Mouse (Mus musculus): ENCODE measurements around the gene Tarbp2. TPM values are rescaled to one million over a fixed set of nuclear protein-coding genes. Genes with fewer than 3 reads are reported as not detected.

The Tarbp2 gene
- polyA plus RNA-seq, 1 experiment from 2014 or later = 105 TPM

DNA sequence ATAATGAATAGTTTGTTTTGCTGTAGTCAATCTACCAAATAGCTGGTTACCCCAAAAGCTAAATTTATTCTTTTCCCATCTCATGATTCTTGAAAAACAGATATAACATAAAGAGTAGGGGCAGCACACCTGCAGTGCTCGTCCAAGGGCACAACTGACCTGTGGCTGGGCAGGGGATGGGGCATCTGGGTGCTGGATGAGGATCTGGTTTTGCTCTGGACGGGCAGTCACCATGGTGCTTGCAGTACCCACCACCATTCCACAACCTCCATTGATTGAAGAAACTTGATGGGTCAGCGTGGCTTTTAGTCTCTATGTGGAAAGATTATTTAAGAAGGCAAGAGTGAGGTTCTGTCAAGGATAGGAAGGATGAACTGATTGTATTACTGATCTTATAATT lies 28.3 kb downstream of the Tarbp2 start:
- H3K27me3 ChIP-seq (ENCODE audit: control insufficient read depth, insufficient read depth, low read length) = no peaks in the 10 kb centered on the region

DNA sequence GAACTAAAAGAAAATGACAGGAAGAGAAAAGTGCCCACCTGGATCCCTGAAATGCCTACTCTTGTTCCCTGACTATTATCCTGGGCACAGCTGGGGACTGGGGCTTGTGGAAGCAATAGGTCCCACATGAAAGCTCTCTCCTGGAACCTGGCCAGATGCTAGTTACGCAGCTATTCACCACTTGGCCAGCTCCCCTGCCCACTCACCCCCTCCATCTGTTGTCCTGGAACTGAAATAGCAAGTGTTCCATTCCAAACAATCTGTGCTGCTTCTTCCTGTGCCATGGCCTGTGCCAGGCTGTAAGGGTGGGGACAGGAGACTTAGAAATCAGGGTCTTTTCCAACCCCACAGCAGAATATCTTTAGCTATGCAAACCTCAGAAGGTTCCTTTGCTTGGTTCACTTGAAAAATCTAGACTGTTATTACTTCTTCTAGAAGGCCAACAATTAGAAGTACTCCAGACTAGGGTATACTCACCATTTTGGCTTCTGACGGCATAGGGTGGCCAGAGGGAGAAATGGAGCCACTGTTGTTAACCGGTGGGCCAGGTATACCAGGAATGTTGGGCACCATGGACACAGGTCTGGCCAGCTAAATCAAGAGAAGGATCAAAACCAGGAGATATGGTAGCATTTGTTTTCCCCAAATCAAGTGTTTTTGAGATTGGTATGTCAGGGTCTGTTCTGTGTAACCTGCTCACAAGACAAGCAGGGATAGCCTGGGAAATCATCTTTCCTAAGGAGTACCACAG lies 28.9 kb downstream of the Tarbp2 start:
- Histone ChIP-seq H3K27me3 (ENCODE audit: control insufficient read depth, insufficient read depth, low read length) (no peaks in the 10 kb centered on the region), H3K4me3 (ENCODE audit: low read depth, low read length) (no peak overlapping the region), H3K9ac (ENCODE audit: low read length) (no peak overlapping the region), H3K36me3 (ENCODE audit: control insufficient read depth, insufficient read depth, low read length) (peaks cover 3% of the 10 kb centered on the region; the same call in 1 of the 2 replicates), H3K4me1 (ENCODE audit: control insufficient read depth, insufficient read depth, low read length) (no peaks in the 10 kb centered on the region), H3K4me2 (ENCODE audit: low read depth) (no peak overlapping the region), H3K27ac (ENCODE audit: low read depth, low read length) (no peak overlapping the region), H3K9me3 (ENCODE audit: control insufficient read depth, low read length) (no peaks in the 10 kb centered on the region)
- WGBS = 89% methylated on average over 3 of the region's 3 CpGs
- DNase-seq (ENCODE audit: low spot score) (no peak), ATAC-seq (ENCODE audit: insufficient read depth, low FRiP score, low TSS enrichment) (no peak)

More for the DNA sequence above, 28.3 kb downstream of the Tarbp2 start:
- peaks cover 3% of the 10 kb centered on the region; the same call in 1 of the 2 replicates for H3K36me3 ChIP-seq (ENCODE audit: control insufficient read depth, insufficient read depth, low read length)
- H3K4me1 ChIP-seq (ENCODE audit: control insufficient read depth, insufficient read depth, low read length) = no peaks in the 10 kb centered on the region
- 90% methylated on average over 3 of the region's 3 CpGs for WGBS
- DNase-seq (ENCODE audit: low spot score) (no peak), ATAC-seq (ENCODE audit: insufficient read depth, low FRiP score, low TSS enrichment) (no peak)
- H3K27ac ChIP-seq (ENCODE audit: low read depth, low read length) = no peak overlapping the region
- no peak overlapping the region for H3K9ac ChIP-seq (ENCODE audit: low read length)
- H3K4me3 ChIP-seq (ENCODE audit: low read depth, low read length) = no peak overlapping the region
- H3K4me2 ChIP-seq (ENCODE audit: low read depth) = no peak overlapping the region
- no peaks in the 10 kb centered on the region for H3K9me3 ChIP-seq (ENCODE audit: control insufficient read depth, low read length)

DNA sequence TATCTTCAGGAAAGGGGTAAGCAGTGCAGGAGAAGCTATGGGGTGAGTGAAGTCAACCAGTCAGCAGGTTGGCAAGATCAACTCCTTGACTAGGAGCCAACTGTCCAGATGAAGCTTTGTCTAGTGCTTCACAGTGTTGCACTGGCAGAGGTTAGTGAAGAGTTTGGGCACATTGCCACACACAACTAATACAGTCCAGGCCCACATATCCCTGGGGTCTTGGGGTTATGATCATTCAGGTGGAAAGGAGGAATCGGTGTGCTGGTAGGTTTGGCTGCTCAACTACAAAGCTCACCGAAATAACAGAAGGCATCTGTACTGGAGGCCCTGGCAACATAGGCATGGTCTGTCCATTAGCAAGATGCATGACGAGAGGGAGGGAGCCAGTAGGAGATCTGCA lies 29.5 kb downstream of the Tarbp2 start:
- Histone ChIP-seq H3K27me3 (ENCODE audit: control insufficient read depth, insufficient read depth, low read length) (no peaks in the 10 kb centered on the region), H3K9ac (ENCODE audit: low read length) (no peak overlapping the region), H3K4me3 (ENCODE audit: low read depth, low read length) (no peak overlapping the region), H3K9me3 (ENCODE audit: control insufficient read depth, low read length) (no peaks in the 10 kb centered on the region), H3K4me2 (ENCODE audit: low read depth) (no peak overlapping the region), H3K36me3 (ENCODE audit: control insufficient read depth, insufficient read depth, low read length) (peaks cover 3% of the 10 kb centered on the region; the same call in 1 of the 2 replicates), H3K27ac (ENCODE audit: low read depth, low read length) (no peak overlapping the region), H3K4me1 (ENCODE audit: control insufficient read depth, insufficient read depth, low read length) (no peaks in the 10 kb centered on the region)
- ATAC-seq (ENCODE audit: insufficient read depth, low FRiP score, low TSS enrichment) (no peak), DNase-seq (ENCODE audit: low spot score) (no peak)
- WGBS = 91% methylated on average over 3 of the region's 3 CpGs

DNA sequence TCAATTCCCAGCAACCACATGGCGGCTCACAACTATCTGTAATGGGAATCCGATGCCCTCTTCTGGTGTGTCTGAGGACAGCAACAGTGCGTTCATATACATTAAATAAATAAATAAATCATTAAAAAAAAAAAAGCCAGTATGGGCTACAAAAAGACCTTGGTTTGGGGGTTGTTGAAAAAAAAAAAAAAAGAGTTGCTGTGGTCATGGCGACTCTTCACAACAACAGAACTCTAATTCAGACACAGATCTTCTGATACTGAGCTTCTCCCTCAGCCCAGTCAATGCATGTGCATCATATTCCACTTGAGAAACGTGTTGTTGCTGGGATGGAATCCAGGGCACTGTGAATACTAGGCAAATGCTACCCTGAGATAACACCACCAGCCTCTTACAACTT lies 34.6 kb downstream of the Tarbp2 start:
- no peak overlapping the region for H3K4me2 ChIP-seq (ENCODE audit: low read depth)
- H3K9ac ChIP-seq (ENCODE audit: low read length) = no peak overlapping the region
- H3K9me3 ChIP-seq (ENCODE audit: control insufficient read depth, low read length) = no peaks in the 10 kb centered on the region
- ATAC-seq (ENCODE audit: insufficient read depth, low FRiP score, low TSS enrichment) = no peak
- no peak for DNase-seq (ENCODE audit: low spot score)
- H3K27ac ChIP-seq (ENCODE audit: low read depth, low read length) = no peak overlapping the region
- no peaks in the 10 kb centered on the region for H3K27me3 ChIP-seq (ENCODE audit: control insufficient read depth, insufficient read depth, low read length)
- no peaks in the 10 kb centered on the region for H3K4me1 ChIP-seq (ENCODE audit: control insufficient read depth, insufficient read depth, low read length)
- WGBS = 95% methylated on average over 5 of the region's 5 CpGs
- no peak overlapping the region for H3K4me3 ChIP-seq (ENCODE audit: low read depth, low read length)
- H3K36me3 ChIP-seq (ENCODE audit: control insufficient read depth, insufficient read depth, low read length) = peaks cover 7% of the 10 kb centered on the region; the same call in 1 of the 2 replicates

DNA sequence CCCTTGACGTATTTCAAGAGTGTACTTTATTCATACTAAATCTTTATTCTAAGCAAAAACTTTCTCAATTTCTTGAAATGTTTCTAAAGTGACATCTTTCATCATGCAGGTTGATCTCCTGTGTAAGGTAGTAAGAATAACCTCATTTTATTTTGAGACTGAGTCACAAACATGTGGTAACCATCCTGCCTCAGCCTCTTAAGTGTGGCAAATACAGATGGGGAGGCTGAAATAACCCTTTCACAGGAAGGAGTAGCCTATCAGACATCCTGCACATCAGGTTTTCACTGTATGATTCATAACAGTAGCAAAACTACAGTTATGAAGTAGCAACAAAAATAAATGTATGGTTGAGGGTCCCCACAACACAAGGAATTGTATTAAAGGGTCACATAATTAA lies 37.6 kb downstream of the Tarbp2 start:
- Histone ChIP-seq H3K27me3 (ENCODE audit: control insufficient read depth, insufficient read depth, low read length) (no peaks in the 10 kb centered on the region), H3K36me3 (ENCODE audit: control insufficient read depth, insufficient read depth, low read length) (peaks cover 7% of the 10 kb centered on the region; the same call in 1 of the 2 replicates), H3K4me2 (ENCODE audit: low read depth) (no peak overlapping the region), H3K4me3 (ENCODE audit: low read depth, low read length) (no peak overlapping the region), H3K4me1 (ENCODE audit: control insufficient read depth, insufficient read depth, low read length) (no peaks in the 10 kb centered on the region), H3K27ac (ENCODE audit: low read depth, low read length) (no peak overlapping the region), H3K9ac (ENCODE audit: low read length) (no peak overlapping the region), H3K9me3 (ENCODE audit: control insufficient read depth, low read length) (no peaks in the 10 kb centered on the region)
- DNase-seq (ENCODE audit: low spot score) = no peak
- ATAC-seq (ENCODE audit: insufficient read depth, low FRiP score, low TSS enrichment) = no peak
- 96% methylated on average over 1 of the region's 1 CpGs for WGBS

DNA sequence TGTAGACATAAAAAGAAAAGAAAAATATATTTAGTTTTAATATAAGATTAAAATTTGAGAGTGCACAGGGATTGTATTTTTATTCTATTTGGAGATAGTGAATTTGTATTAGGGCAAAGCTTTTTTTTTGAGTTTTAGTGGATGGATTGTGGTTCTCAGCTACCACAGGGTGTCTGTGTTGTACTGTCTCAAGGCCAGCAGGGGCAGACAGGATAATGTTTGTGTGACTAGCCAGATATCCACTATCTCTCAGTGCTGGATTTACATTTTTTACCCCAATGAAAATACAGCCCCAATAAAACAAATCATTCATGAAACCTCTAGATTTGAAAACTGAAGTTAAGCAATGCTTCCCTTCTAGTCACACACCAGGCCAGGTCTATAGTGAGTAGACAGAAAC lies 39.6 kb downstream of the Tarbp2 start:
- H3K4me1 ChIP-seq (ENCODE audit: control insufficient read depth, insufficient read depth, low read length) = no peaks in the 10 kb centered on the region
- no peak overlapping the region for H3K4me2 ChIP-seq (ENCODE audit: low read depth)
- no peak overlapping the region for H3K27ac ChIP-seq (ENCODE audit: low read depth, low read length)
- no peak for ATAC-seq (ENCODE audit: insufficient read depth, low FRiP score, low TSS enrichment)
- no peaks in the 10 kb centered on the region for H3K9me3 ChIP-seq (ENCODE audit: control insufficient read depth, low read length)
- peaks cover 7% of the 10 kb centered on the region; the same call in 1 of the 2 replicates for H3K36me3 ChIP-seq (ENCODE audit: control insufficient read depth, insufficient read depth, low read length)
- no peak overlapping the region for H3K9ac ChIP-seq (ENCODE audit: low read length)
- no peak for DNase-seq (ENCODE audit: low spot score)
- no peaks in the 10 kb centered on the region for H3K27me3 ChIP-seq (ENCODE audit: control insufficient read depth, insufficient read depth, low read length)
- H3K4me3 ChIP-seq (ENCODE audit: low read depth, low read length) = no peak overlapping the region

DNA sequence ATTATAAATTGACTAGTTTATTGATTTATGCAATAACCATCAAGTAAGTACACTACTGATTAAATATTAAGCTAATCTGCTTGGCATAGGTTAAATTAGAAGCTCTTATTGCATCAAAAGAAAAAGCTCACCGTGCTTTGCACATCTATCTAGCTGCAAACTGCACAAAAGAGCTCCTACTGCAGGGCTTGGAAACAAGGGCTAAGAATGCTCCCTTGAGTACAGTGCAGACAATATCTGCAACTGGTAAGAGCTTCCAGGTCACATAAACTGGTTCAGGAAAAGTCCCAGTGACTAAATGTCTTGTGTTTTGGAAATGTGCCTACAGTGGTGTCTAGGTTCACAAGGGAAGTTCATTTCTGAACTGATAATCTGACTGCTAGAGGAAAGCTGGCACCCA lies 44.5 kb downstream of the Tarbp2 start:
- Histone ChIP-seq H3K36me3 (ENCODE audit: control insufficient read depth, insufficient read depth, low read length) (no peaks in the 10 kb centered on the region; the same call in 1 of the 2 replicates), H3K4me1 (ENCODE audit: control insufficient read depth, insufficient read depth, low read length) (no peaks in the 10 kb centered on the region), H3K4me2 (ENCODE audit: low read depth) (no peak overlapping the region), H3K9ac (ENCODE audit: low read length) (no peak overlapping the region), H3K4me3 (ENCODE audit: low read depth, low read length) (no peak overlapping the region), H3K27me3 (ENCODE audit: control insufficient read depth, insufficient read depth, low read length) (no peaks in the 10 kb centered on the region), H3K27ac (ENCODE audit: low read depth, low read length) (no peak overlapping the region), H3K9me3 (ENCODE audit: control insufficient read depth, low read length) (no peaks in the 10 kb centered on the region)
- WGBS = 96% methylated on average over 1 of the region's 1 CpGs
- no peak for DNase-seq (ENCODE audit: low spot score)
- no peak for ATAC-seq (ENCODE audit: insufficient read depth, low FRiP score, low TSS enrichment)

DNA sequence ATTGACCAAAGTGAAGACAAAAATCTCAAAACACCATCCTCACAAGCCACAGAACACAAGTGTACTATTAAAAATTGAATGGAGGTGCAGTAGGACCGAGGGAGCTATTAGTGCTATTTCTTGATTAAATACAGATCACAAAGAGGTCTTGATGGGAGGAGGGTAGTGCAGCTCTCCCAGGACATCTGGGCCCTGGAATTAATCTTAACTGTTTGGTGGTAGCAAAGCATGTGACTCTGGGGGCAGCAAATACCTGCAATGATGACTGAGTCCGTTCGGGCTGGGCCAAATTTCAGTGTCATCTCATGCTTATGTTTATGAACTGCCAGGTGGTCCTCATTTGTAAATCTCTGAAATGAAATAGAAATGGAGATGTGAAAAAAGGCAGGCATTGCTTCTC lies 45.1 kb downstream of the Tarbp2 start:
- H3K27ac ChIP-seq (ENCODE audit: low read depth, low read length) = no peak overlapping the region
- no peaks in the 10 kb centered on the region for H3K27me3 ChIP-seq (ENCODE audit: control insufficient read depth, insufficient read depth, low read length)
- no peaks in the 10 kb centered on the region for H3K9me3 ChIP-seq (ENCODE audit: control insufficient read depth, low read length)
- H3K36me3 ChIP-seq (ENCODE audit: control insufficient read depth, insufficient read depth, low read length) = no peaks in the 10 kb centered on the region; the same call in 1 of the 2 replicates
- no peak overlapping the region for H3K4me3 ChIP-seq (ENCODE audit: low read depth, low read length)
- H3K4me2 ChIP-seq (ENCODE audit: low read depth) = no peak overlapping the region
- no peak for ATAC-seq (ENCODE audit: insufficient read depth, low FRiP score, low TSS enrichment)
- no peaks in the 10 kb centered on the region for H3K4me1 ChIP-seq (ENCODE audit: control insufficient read depth, insufficient read depth, low read length)
- H3K9ac ChIP-seq (ENCODE audit: low read length) = no peak overlapping the region
- WGBS = 83% methylated on average over 3 of the region's 3 CpGs
- DNase-seq (ENCODE audit: low spot score) = no peak

DNA sequence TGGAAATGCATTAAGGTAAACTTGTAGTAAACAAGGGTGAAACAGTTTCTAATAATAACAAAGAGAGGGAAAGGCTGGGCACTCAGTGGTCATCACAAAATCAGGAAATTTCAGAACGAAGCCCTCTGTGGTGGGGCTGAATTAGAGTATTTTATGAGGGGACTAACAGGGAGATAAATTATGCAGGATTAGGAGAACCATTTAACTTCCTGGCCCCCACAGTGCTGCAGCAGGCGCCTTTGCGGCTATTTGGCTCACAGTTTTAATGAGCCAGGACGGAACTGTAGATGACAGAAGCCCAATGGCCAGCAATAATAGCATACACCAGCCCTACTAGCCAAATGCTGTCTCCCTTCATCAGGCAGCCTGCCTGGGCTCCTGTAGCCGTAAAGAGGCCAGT lies 45.7 kb downstream of the Tarbp2 start:
- WGBS = 82% methylated on average over 5 of the region's 5 CpGs
- H3K9me3 ChIP-seq (ENCODE audit: control insufficient read depth, low read length) = no peaks in the 10 kb centered on the region
- no peak overlapping the region for H3K27ac ChIP-seq (ENCODE audit: low read depth, low read length)
- H3K36me3 ChIP-seq (ENCODE audit: control insufficient read depth, insufficient read depth, low read length) = no peaks in the 10 kb centered on the region; the same call in 1 of the 2 replicates
- H3K4me3 ChIP-seq (ENCODE audit: low read depth, low read length) = no peak overlapping the region
- no peaks in the 10 kb centered on the region for H3K27me3 ChIP-seq (ENCODE audit: control insufficient read depth, insufficient read depth, low read length)
- DNase-seq (ENCODE audit: low spot score) (no peak), ATAC-seq (ENCODE audit: insufficient read depth, low FRiP score, low TSS enrichment) (no peak)
- no peak overlapping the region for H3K4me2 ChIP-seq (ENCODE audit: low read depth)
- H3K9ac ChIP-seq (ENCODE audit: low read length) = no peak overlapping the region
- H3K4me1 ChIP-seq (ENCODE audit: control insufficient read depth, insufficient read depth, low read length) = no peaks in the 10 kb centered on the region

Data from neural tube, embryonic 11.5 days (tissue).